In genomic region chr16:58746715-58747114, GRCm38 (mm10) we compare ENCODE assay signal across 22 mouse cellular contexts. TPM values are rescaled to one million over a fixed set of nuclear protein-coding genes. Genes with fewer than 3 reads are reported as not detected.
"Had no signal": no experiment of that assay in that cellular context is flagged by ENCODE, and none has a peak within 500 bp of the region (broad histone marks: within the 10 kb centered on the region; RNA-seq: fewer than 3 reads in every experiment).

No protein-coding gene starts in this region.

- ATAC-seq: liver, embryonic 12.5 days; midbrain, embryonic 16.5 days had no signal

- H3K4me1 ChIP-seq: limb, embryonic 13.5 days; neural tube, embryonic 13.5 days; stomach, embryonic 15.5 days had no signal

- H3K4me2 ChIP-seq: limb, embryonic 13.5 days; liver, embryonic 12.5 days; lung, embryonic 14.5 days; midbrain, embryonic 11.5 days; neural tube, embryonic 13.5 days; stomach, embryonic 15.5 days had no signal

- H3K27ac ChIP-seq: limb, embryonic 13.5 days; liver, embryonic 12.5 days; neural tube, embryonic 13.5 days; stomach, embryonic 15.5 days had no signal

- H3K4me3 ChIP-seq: limb, embryonic 13.5 days; liver, embryonic 12.5 days; megakaryocyte, embryonic 14.5 days; neural tube, embryonic 13.5 days; stomach, embryonic 15.5 days had no signal

- H3K36me3 ChIP-seq: limb, embryonic 13.5 days; liver, embryonic 12.5 days; neural tube, embryonic 13.5 days; stomach, embryonic 15.5 days had no signal

- H3K9me3 ChIP-seq: limb, embryonic 13.5 days; liver, embryonic 12.5 days; neural tube, embryonic 13.5 days; stomach, embryonic 15.5 days had no signal

- H3K9ac ChIP-seq: limb, embryonic 13.5 days; liver, embryonic 12.5 days; lung, embryonic 14.5 days; neural tube, embryonic 13.5 days; stomach, embryonic 15.5 days had no signal

- DNase-seq: kidney, postnatal 14 days; left cerebral cortex, postnatal 4 days; lung, embryonic 14.5 days; lung, postnatal 10 days; lung, postnatal 4 days; retina, postnatal 1 day; thymus, postnatal 36 days had no signal

- H3K27me3 ChIP-seq: limb, embryonic 13.5 days; liver, embryonic 12.5 days; neural tube, embryonic 13.5 days; stomach, embryonic 15.5 days had no signal

RNA-seq across cellular contexts. Expression of gene Olfr172, which starts 16.3 kb away (rescaled TPM):
- total RNA-seq: layer of hippocampus, adult 8-10 months; layer of hippocampus, postnatal 14 days; left cerebral cortex, adult 18-20 months; left cerebral cortex, postnatal 10 days; left cerebral cortex, postnatal 4 days had no signal
- polyA plus RNA-seq: large intestine, adult 2 months; limb, embryonic 13.5 days; liver, embryonic 12.5 days; liver, embryonic 16.5 days; lung, embryonic 14.5 days; midbrain, embryonic 11.5 days; midbrain, embryonic 16.5 days; neural tube, embryonic 13.5 days; spleen, adult 2 months; stomach, embryonic 15.5 days; thymus, postnatal 0 days had no signal

RNA-seq across cellular contexts. Expression of gene Gpr15, which starts 27.8 kb away (rescaled TPM):
- total RNA-seq: layer of hippocampus, adult 8-10 months; layer of hippocampus, postnatal 14 days; left cerebral cortex, adult 18-20 months; left cerebral cortex, postnatal 10 days; left cerebral cortex, postnatal 4 days had no signal
- polyA plus RNA-seq: limb, embryonic 13.5 days; liver, embryonic 12.5 days; liver, embryonic 16.5 days; lung, embryonic 14.5 days; midbrain, embryonic 11.5 days; neural tube, embryonic 13.5 days had no signal

RNA-seq across cellular contexts. Expression of gene Olfr173, which starts 53.4 kb away (rescaled TPM):
- total RNA-seq: layer of hippocampus, adult 8-10 months; layer of hippocampus, postnatal 14 days; left cerebral cortex, adult 18-20 months; left cerebral cortex, postnatal 10 days; left cerebral cortex, postnatal 4 days had no signal
- polyA plus RNA-seq: large intestine, adult 2 months; limb, embryonic 13.5 days; liver, embryonic 12.5 days; liver, embryonic 16.5 days; lung, embryonic 14.5 days; midbrain, embryonic 11.5 days; midbrain, embryonic 16.5 days; neural tube, embryonic 13.5 days; spleen, adult 2 months; stomach, embryonic 15.5 days; thymus, postnatal 0 days had no signal
